Mouse (Mus musculus) ES-Bruce4 (cell line): ENCODE measurements around the gene Pibf1.

Source experiments
- CTCF ChIP-seq: IDR thresholded peaks from one replicate; pipeline ENCODE4 v1.8.1; 2011; ENCODE audit warnings: low read depth, low read length
- POLR2A ChIP-seq: IDR thresholded peaks from one replicate; pipeline ENCODE4 v1.8.1; 2011; ENCODE audit warnings: low read length; ENCODE audit not compliant: insufficient read depth

- no peak for TF ChIP-seq CTCF
- no peak for TF ChIP-seq POLR2A
Measured at GRCm38 (mm10) chr14:99275827-99276226, 176.6 kb downstream of the Pibf1 start.
